Mouse (Mus musculus) cortical plate, adult 2 months (tissue): ENCODE results near the gene BC025446. TPM values are rescaled to one million over a fixed set of nuclear protein-coding genes. Genes with fewer than 3 reads are reported as not detected.

Source experiments
- H3K27ac ChIP-seq: fragments of 200-500 bp; 2 replicates; pipeline ENCODE4 v1.5.1; 2012; ENCODE audit warnings: low read length, control low read depth, inconsistent platforms; ENCODE audit not compliant: insufficient read depth
- H3K4me1 ChIP-seq: fragments of 200-500 bp; 2 replicates; pipeline ENCODE4 v1.6.1; 2011; ENCODE audit warnings: low read length; ENCODE audit not compliant: control insufficient read depth, insufficient read depth
- H3K4me3 ChIP-seq: fragments of 200-500 bp; 2 replicates; pipeline ENCODE4 v1.5.1; 2011; ENCODE audit warnings: mild to moderate bottlenecking, low read length, control low read depth; ENCODE audit not compliant: insufficient read depth
- CTCF ChIP-seq: fragments of 200-500 bp; IDR thresholded peaks from 2 replicates; pipeline ENCODE4 v1.5.1; 2011; ENCODE audit warnings: mild to moderate bottlenecking, control low read depth, low read length; ENCODE audit not compliant: insufficient read depth; ENCODE audit errors: extremely low read depth
- POLR2A ChIP-seq: fragments of 200-500 bp; IDR thresholded peaks from 2 replicates; pipeline ENCODE4 v1.6.1; 2011; ENCODE audit warnings: mild to moderate bottlenecking, low read length, control low read depth; ENCODE audit not compliant: insufficient read depth; ENCODE audit errors: extremely low read depth
- polyA plus RNA-seq: library from polyadenylated mRNA; depleted of rRNA; stranded (reverse); fragments of >200 nt; gene quantifications from 2 replicates; pipeline ENCODE4 v1.2.3, GENCODE M21; 2012

BC025446 gene
- polyA plus RNA-seq, 1 experiment = not detected

DNA sequence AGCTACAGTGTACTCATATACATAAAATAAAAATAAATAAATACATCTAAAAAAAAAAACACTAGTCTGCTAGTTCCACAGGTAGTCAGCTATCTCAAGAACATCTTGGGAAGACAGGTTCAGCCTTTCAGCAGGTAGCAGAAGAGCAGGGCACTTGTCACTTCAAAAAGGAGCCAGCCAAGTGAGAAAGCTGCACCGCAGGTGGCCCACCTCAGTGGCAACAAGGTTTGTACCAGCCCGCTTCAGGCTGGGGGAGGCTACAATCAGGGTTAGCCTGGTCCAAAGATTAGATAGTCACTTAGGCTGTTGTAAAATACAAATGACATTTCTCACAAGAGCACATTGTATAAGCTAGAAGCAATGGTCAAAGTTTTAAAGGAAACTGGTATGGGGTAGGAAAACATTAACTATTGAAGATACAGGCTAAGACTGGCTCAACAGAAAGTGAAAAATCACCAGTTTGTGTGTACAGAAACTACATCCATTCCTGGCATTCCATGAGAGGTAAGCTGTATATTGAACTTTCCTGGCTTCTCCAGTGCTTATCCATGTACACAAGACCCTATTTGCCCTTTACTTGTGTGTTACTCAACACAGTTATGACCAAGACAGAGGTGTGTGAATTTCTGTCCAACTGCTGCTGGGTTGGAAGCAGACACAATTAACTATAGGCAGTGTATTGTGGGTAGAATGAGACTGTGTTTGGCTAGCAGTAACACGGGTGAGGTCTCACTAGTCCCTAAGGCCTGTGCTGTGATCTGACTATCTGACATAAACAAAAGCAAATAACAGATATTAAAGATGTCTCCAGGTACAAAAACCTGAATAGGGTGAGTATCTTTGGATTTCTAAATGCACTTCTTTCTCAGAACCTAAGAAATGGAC, 26.8 kb downstream of the BC025446 start:
- TF ChIP-seq POLR2A (no peak), CTCF (no peak)
- Histone ChIP-seq H3K4me1 (no peaks in the 10 kb centered on the region), H3K4me3 (no peak overlapping the region), H3K27ac (no peak overlapping the region)

DNA sequence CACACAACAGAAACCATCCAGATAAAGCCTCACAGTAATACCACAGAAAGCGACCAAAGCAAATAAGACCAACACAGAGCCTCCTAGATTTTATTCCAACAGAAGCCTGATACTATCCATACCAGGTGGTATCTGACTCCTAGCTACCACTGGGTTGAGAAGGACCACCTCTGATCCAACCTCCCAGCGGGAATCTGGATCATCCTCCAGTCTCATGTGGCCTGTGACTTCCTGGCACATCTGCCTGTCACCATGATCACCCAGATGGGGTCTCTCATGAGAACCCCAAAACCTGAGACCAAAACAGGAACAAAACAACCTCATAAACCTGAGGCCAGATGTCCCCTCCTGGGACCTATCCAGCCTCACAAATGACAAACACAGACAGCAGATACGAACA, 38.5 kb downstream of the BC025446 start:
- Histone ChIP-seq H3K4me3 (no peak overlapping the region), H3K4me1 (no peaks in the 10 kb centered on the region), H3K27ac (no peak overlapping the region)
- no peak for TF ChIP-seq POLR2A
- no peak for TF ChIP-seq CTCF

DNA sequence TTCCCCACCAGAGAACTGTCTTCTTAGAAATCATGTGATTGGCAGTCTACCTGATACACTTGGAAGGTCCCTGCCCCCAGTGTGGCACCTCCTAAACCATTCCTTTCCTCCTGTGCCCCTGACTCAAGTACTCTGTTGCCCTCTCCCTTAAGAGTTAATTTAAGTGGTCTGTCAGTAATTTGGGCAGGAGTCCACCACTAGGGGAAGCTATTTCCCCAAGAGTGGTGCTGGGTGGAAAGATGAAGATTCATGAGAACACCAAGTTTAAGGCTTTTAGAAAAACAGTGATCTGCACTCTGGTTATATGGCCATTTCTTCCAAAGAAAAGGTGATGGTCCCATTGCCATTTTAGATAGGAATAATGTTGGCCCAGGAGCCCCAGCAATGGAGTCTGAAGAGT, 49.7 kb downstream of the BC025446 start:
- no peak overlapping the region for H3K27ac ChIP-seq
- TF ChIP-seq POLR2A (no peak), CTCF (no peak)
- H3K4me1 ChIP-seq = no peaks in the 10 kb centered on the region
- no peak overlapping the region for H3K4me3 ChIP-seq

DNA sequence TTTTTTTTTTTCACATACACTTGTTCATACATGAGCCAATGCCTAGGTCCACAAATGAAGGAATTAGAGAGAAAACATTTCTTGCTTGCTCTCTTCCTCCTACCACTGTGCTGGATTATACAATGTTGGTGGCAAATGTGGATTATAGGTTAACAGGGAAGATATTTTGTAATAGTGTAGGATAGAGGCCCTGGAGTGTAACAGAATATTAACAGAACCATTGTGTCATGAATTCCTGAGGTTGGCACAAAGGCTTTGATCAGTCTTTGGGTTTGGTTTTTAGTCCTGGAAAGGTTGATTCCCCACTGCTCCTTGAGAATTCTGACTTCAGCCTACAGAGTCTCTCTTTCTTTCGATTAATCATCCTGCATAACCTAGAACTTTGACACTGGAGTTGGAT, 50.5 kb downstream of the BC025446 start:
- Histone ChIP-seq H3K4me1 (no peaks in the 10 kb centered on the region), H3K4me3 (no peak overlapping the region), H3K27ac (no peak overlapping the region)
- TF ChIP-seq POLR2A (no peak), CTCF (no peak)

DNA sequence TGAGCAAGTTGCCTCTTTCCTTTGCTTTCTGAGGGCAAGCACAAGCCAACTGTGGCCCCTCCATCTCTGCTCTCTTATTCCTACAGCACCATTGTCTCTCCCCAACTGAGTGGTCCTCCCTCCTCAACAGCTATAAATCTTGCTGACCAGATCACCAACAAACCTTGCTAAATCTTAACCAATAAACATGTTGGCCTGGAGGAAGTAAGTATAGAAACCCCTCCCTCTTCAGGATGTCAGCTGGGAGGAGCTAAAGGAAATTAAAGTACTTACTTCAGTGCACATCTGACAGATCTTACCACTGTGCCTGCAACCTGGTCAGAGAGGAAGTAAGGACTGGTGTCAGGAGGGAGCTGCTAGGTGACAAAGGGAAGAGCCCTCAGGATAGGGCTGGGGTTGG, 51.9 kb downstream of the BC025446 start, which contains the start of gene Ly6f:
Gene Ly6f (plus strand): TSS at position 301 of the 400 bp plus-strand sequence.
- no peak within 1 kb of the TSS for H3K4me3 ChIP-seq
- no peak within 1 kb of the TSS for H3K27ac ChIP-seq
- no peaks in the 10 kb centered on the region for H3K4me1 ChIP-seq
- TF ChIP-seq POLR2A (no peak), CTCF (no peak)

DNA sequence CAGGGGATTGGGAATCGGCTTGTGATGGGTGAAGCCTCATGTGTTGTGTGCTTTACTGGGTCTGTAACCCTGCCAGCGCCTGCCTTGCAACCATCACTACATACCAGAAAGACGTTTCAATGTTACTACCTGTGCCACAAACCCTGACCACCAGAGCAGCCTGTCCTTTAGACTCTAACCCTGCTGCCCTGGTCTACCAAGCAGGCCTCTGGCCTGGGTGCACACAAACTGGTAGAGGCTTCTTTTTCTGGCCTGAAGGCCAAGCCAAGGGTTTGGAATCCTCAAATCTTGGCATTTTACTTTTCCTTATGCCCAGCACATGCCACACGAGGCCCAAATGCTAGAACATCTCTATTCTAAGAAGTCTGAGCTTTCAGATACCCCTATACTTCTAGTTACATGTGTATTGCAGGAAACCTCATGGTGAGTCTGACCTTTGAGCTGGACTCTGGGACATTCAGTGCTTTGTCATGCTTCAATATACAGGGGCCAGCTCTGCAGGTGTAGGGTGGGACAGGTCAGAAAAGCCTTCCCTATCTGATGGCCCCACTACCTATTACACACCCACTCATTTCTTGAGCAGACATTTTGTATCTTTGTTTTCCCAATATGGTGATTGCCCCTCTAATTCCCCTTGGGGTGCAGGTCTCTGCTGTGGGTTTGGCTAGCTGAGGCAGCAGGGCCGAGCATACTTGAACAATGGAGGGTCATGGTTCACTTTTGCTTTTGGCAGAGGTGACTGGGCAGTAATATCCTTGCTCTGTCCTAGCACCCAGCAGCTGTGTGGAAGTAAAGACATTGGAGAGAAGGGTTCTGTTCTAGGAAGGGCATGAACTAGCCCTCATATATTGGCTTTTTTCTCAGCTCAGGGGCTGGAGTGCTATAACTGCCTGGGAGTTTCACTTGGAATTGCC, 53.0 kb downstream of the BC025446 start:
- Histone ChIP-seq H3K27ac (no peak overlapping the region), H3K4me1 (no peaks in the 10 kb centered on the region), H3K4me3 (no peak overlapping the region)
- TF ChIP-seq POLR2A (no peak), CTCF (no peak)

DNA sequence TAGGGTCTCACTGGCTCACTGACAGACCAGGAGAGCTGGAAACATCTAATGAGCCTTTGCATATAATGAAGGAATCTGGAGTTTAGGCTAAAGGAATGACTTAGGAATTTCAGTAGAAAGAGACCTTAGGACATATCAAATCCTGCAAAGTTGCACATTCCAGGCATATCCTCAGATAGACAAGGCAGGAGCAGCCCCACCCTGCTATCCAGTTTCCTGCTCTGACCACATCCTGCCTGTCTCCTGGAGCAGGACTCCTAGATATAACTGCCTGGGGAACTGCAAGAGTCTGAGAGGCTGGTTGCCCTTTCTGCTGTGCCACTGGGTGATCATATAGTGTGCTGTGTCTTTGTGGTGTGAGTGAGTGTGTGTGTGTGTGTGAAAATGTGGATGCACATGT, 54.0 kb downstream of the BC025446 start:
- no peak overlapping the region for H3K4me3 ChIP-seq
- TF ChIP-seq CTCF (no peak), POLR2A (no peak)

DNA sequence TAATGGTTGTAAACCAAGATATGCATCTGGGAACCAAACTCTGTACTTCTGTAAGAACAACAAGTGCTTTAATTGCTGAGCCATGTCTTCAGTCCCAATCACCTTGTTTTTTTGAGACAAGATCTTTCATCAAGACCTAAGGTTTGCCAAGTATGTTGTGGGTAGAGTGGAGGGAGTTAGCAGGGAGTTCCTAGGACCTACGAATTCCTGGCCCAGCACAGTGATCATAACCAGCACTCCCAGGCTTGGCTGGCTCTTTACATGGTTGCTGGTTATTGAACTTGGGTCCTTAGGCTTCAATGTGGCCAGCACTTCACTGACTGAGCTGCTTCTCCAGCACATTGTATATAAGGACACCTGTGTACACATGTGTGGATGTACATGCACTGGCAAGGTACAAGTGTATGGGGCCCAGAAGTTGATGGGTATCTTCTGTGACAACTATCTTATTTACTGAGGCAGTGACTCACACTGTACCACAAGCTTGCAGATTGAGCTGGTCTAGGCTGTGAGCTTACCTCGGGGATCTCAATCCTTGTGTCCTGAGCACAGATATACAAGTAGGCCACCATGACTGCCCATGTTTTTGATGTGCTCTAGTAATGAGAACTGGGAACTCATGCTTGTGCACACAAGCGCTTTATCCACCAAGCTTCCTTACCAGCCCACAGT, 54.7 kb downstream of the BC025446 start:
- TF ChIP-seq CTCF (no peak), POLR2A (no peak)
- no peak overlapping the region for H3K4me3 ChIP-seq
- H3K4me1 ChIP-seq = no peaks in the 10 kb centered on the region
- no peak overlapping the region for H3K27ac ChIP-seq

More for the DNA sequence above, 54.0 kb downstream of the BC025446 start:
- Histone ChIP-seq H3K4me1 (no peaks in the 10 kb centered on the region), H3K27ac (no peak overlapping the region)

DNA sequence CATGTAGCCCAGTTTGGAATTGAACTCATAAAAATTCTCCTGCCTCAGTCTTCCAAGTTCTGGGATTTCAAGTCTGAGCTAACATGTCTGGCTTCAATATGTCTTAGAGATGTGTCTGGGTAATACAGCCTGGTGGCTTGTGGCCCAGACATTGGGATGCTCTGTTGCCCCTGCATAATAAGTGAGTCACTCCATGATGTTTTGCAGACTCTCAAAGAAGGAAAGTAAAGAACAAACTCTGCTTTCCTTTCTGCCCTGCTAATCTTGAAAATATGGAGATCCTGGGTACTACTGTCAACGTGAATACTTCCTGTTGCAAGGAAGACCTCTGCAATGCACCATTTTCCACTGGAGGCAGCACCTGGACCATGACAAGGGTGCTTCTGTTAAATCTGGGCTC, 55.2 kb downstream of the BC025446 start:
- Histone ChIP-seq H3K4me3 (no peak overlapping the region), H3K4me1 (no peaks in the 10 kb centered on the region), H3K27ac (no peak overlapping the region)
- TF ChIP-seq POLR2A (no peak), CTCF (no peak)
